ENCODE assay signal across 32 mouse cellular contexts in the genomic region with DNA sequence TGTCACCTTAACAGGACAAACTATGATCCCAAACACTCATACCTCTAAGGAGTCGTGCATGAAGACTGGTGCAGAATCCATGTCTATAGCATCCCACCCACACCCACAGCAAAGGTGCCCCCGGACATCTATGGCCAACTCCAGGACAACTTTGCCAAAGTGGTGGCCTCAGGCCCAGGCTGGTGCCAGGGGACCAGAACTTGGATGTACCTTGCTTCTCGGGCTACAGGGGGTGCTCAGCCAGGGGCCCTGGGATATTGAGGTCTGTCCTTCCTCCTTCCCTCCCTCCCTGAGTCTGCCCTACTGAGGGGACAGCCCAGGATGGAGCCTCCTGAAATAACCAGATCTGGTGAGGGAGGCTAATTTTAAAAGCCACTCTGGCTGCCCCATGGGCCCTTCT.
"Had no signal": no experiment of that assay in that cellular context is flagged by ENCODE, and none has a peak within 500 bp of the region (broad histone marks: within the 10 kb centered on the region; RNA-seq: fewer than 3 reads in every experiment).

No protein-coding gene starts in this region.

- H3K27me3 ChIP-seq: hindbrain, embryonic 15.5 days had no signal

- DNase-seq: heart, postnatal 10 days; heart, postnatal 14 days; heart, postnatal 36 days; heart, postnatal 4 days; kidney, adult 11 months; kidney, adult 18-20 months; kidney, adult 2 months; kidney, adult 8-10 months; kidney, adult 9 months; kidney, postnatal 10 days; kidney, postnatal 14 days; kidney, postnatal 25 days; kidney, postnatal 36 days; kidney, postnatal 4 days; layer of hippocampus, adult 9-11 months; layer of hippocampus, postnatal 36 days had no signal

- H3K4me3 ChIP-seq: heart, embryonic 15.5 days; hindbrain, embryonic 10.5 days; hindbrain, embryonic 12.5 days; hindbrain, embryonic 13.5 days; hindbrain, embryonic 15.5 days; intestine, embryonic 15.5 days; kidney, embryonic 15.5 days; layer of hippocampus, adult 2 months; left cerebral cortex, adult 2 months had no signal

- ATAC-seq: hindbrain, embryonic 16.5 days; hindbrain, postnatal 0 days; inflammation-experienced regulatory T-cells, adult 6 months; intestine, embryonic 15.5 days; intestine, embryonic 16.5 days; intestine, postnatal 0 days had no signal

- H3K27ac ChIP-seq: heart, embryonic 15.5 days; hindbrain, embryonic 12.5 days; hindbrain, embryonic 13.5 days; hindbrain, embryonic 14.5 days; hindbrain, embryonic 15.5 days; hindbrain, postnatal 0 days; intestine, embryonic 15.5 days; kidney, embryonic 15.5 days; kidney, postnatal 0 days; layer of hippocampus, adult 2 months; left cerebral cortex, adult 2 months had no signal
